Mouse (Mus musculus) cerebellum, adult 18-20 months (tissue): ENCODE data around the gene Olfr1511.
"Not testable (repeated sequence)": the region's sequence is repeated elsewhere in the genome, so short reads cannot be mapped to it uniquely, and the experiment has no call there.

ENCODE experiments used
- DNase-seq, 2 experiments: peaks; one replicate each; pipeline ENCODE4 v3.0.0; 2021

The Olfr1511 gene

GRCm38 (mm10) chr14:52397279-52397678 is at the start of gene Olfr1511:
TSS of gene Olfr1511 (minus strand) at chr14:52397379.
- DNase-seq = no peak

GRCm38 (mm10) chr14:52442690-52443089 is 45.5 kb upstream of the Olfr1511 start, which contains the start of gene Olfr1509:
TSS of gene Olfr1509 (plus strand) at chr14:52442990.
- no peak for DNase-seq

GRCm38 (mm10) chr14:52427686-52428085 is 30.5 kb upstream of the Olfr1511 start:
- DNase-seq = no peak

- DNase-seq = no peak
Observed at GRCm38 (mm10) chr14:52414273-52414672, 17.1 kb upstream of the Olfr1511 start, which contains the start of gene Olfr1510. TSS of gene Olfr1510 (minus strand) at chr14:52414373.

- not testable (repeated sequence) for DNase-seq
Observed at GRCm38 (mm10) chr14:52410142-52410919, 13.2 kb upstream of the Olfr1511 start.

- DNase-seq = not testable (repeated sequence)
Observed at GRCm38 (mm10) chr14:52390084-52390848, 6.9 kb downstream of the Olfr1511 start.

- no peak for DNase-seq
Observed at GRCm38 (mm10) chr14:52379068-52379467, 18.1 kb downstream of the Olfr1511 start, which contains the start of gene Olfr1512. TSS of gene Olfr1512 (minus strand) at chr14:52379168.

- DNase-seq = no peak
Observed at GRCm38 (mm10) chr14:52368741-52369140, 28.4 kb downstream of the Olfr1511 start.

- DNase-seq = no peak
Observed at GRCm38 (mm10) chr14:52356308-52356707, 40.9 kb downstream of the Olfr1511 start, which contains the start of gene Olfr1513. TSS of gene Olfr1513 (minus strand) at chr14:52356408.
